12 mouse cellular contexts compared by ENCODE assay signal in the genomic region with DNA sequence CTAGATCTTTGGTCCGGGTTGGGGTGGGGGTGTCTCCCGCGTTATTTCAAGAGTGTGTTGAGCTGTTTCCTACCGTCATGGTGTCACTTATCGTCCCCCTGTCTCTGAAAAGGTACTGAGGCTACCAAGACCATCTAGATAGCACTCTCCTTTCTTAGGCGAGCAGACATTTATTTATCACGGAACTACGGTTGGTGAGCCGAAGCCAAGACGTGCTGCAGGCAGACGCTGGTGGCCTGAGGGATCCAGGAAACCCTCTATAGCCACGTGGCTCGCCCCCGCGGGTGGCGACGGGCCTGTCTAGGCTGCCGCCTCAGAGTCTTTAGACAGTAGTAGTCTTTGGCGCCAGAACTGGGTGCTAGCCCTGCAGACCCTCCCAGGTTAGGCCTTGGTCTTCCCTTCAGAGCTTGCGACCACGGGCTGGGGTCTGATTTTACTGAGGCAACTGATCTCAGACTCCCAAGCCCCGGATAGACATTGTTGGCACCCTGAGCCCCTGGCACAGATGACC. TPM values are rescaled to one million over a fixed set of nuclear protein-coding genes. Genes with fewer than 3 reads are reported as not detected.
A peak's percentile ranks its signal among the peaks of the same experiment; 100 is the strongest.
DNase-seq lines count a peak whose midpoint lies in the region; TF ChIP-seq lines count a peak whose summit lies in the region.
"Had no signal": no experiment of that assay in that cellular context is flagged by ENCODE, and none has a peak within 500 bp of the region (broad histone marks: within the 10 kb centered on the region; RNA-seq: fewer than 3 reads in every experiment).

No protein-coding gene starts in this region.

- H3K27me3 ChIP-seq in testis, adult 2 months (ENCODE audit: control insufficient read depth, insufficient read depth, low read length), result peaks cover 11% of the 10 kb centered on the region
- H3K27me3 ChIP-seq in midbrain, embryonic 10.5 days (ENCODE audit: low read depth, poor library complexity, severe bottlenecking), result peaks cover 100% of the 10 kb centered on the region

- H3K9me3 ChIP-seq in midbrain, embryonic 10.5 days (replicated peaks), result no peaks in the 10 kb centered on the region
- H3K9me3 ChIP-seq: limb, embryonic 12.5 days had no signal

- DNase-seq in testis, postnatal 10 days (ENCODE audit: low spot score), result no peak
- peak; percentile 54 to 59 for DNase-seq in cerebellum, postnatal 36 days
- peak; percentile 60 for DNase-seq in midbrain, embryonic 10.5 days (ENCODE audit: low spot score)
- DNase-seq in urinary bladder, postnatal 10 days (ENCODE audit: low spot score), result no peak
- no peak for DNase-seq in heart, adult 8-10 months (ENCODE audit: low spot score)
- no peak for DNase-seq in right cerebral cortex, adult 2 months (ENCODE audit: low spot score in 2 of 2)

- 0 out of 2 replicates have a peak, but pooled peaks have one; percentile 16 for TF ChIP-seq POLR2A in testis, adult 2 months (IDR thresholded peaks at IDR 0.05; ENCODE audit: control insufficient read depth, low read depth, low read length)

- H3K4me1 ChIP-seq in testis, adult 2 months (ENCODE audit: control insufficient read depth, insufficient read depth, low read length), result peaks cover 31% of the 10 kb centered on the region
- peaks cover 72% of the 10 kb centered on the region for H3K4me1 ChIP-seq in midbrain, embryonic 10.5 days

- WGBS in midbrain, embryonic 10.5 days, result under 1% methylated on average over 22 of the region's 22 CpGs

- no peak for TF ChIP-seq CTCF in testis, adult 2 months (IDR thresholded peaks at IDR 0.05; ENCODE audit: control insufficient read depth, insufficient read depth, insufficient replicate concordance, low read depth, low read length)

- peak overlapping the region; percentile 73 for H3K4me3 ChIP-seq in testis, adult 2 months (ENCODE audit: control insufficient read depth, low read depth, low read length)
- H3K4me3 ChIP-seq in midbrain, embryonic 10.5 days, result peak overlapping the region; percentile 66
- H3K4me3 ChIP-seq: limb, embryonic 12.5 days had no signal

- H3K36me3 ChIP-seq in testis, adult 2 months (ENCODE audit: control insufficient read depth, insufficient read depth, low read length), result no peaks in the 10 kb centered on the region
- H3K36me3 ChIP-seq in midbrain, embryonic 10.5 days, result no peaks in the 10 kb centered on the region
- H3K36me3 ChIP-seq: G1E; limb, embryonic 12.5 days had no signal

- no peak overlapping the region for H3K27ac ChIP-seq in testis, adult 2 months (ENCODE audit: control insufficient read depth, insufficient read depth, low read depth, low read length)
- peak overlapping the region; percentile 69 for H3K27ac ChIP-seq in midbrain, embryonic 10.5 days (replicated peaks)
- H3K27ac ChIP-seq: limb, embryonic 12.5 days had no signal

RNA-seq across cellular contexts. Expression of a gene that starts 2.1 kb away (rescaled TPM):
- polyA plus RNA-seq in testis, adult 2 months (2012; rRNA removed), result 0.28 and 0.30 TPM in 2 replicates
- 4.4 and 5.3 TPM in 2 replicates for polyA plus RNA-seq in midbrain, embryonic 10.5 days (2016; fragmentation: Nextera tagmentation; extraction: Ambion mirVana)
- not detected for total RNA-seq in heart, adult 8-10 months (2022)
- total RNA-seq: G1E had no signal
- polyA plus RNA-seq: G1E; gonadal fat pad, adult 2 months; intestine, postnatal 0 days; limb, embryonic 12.5 days; lung, embryonic 16.5 days had no signal

Comparison
In these comparisons a context has a peak if more than half of its experiments do, and no peak if none do; other contexts are left out.
1. DNase-seq: peak in cerebellum, postnatal 36 days (2 of 2) and midbrain, embryonic 10.5 days (single experiment); none in testis, postnatal 10 days (single experiment), urinary bladder, postnatal 10 days (single experiment), heart, adult 8-10 months (single experiment) and right cerebral cortex, adult 2 months (0 of 2).